In the genomic region with DNA sequence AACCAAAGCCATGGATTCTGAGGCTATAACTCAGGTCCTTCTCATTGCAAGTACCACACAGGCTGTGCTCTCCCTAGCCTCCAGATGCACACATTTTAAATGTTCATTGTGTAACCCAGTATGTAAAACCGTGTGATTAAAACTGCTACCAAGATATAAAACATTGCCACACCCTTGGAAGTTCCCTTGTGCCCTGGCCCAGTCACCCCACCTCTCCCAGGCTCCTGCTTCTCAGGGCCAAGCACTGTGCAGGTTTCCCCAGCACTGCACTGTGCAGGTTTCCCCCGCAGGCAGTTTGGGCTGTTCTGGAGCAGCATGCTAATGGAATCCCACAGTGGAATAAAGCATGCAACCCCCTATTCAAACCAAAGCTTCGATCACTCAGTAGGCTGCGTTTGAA, we compare ENCODE assay signal across 27 mouse cellular contexts. TPM values are rescaled to one million over a fixed set of nuclear protein-coding genes. Genes with fewer than 3 reads are reported as not detected.
DNase-seq lines count a peak whose midpoint lies in the region; ATAC-seq lines count a peak whose summit lies in the region.
"Had no signal": no experiment of that assay in that cellular context is flagged by ENCODE, and none has a peak within 500 bp of the region (broad histone marks: within the 10 kb centered on the region; RNA-seq: fewer than 3 reads in every experiment).

No protein-coding gene starts in this region.

- no peaks in the 10 kb centered on the region for H3K9me3 ChIP-seq in liver, embryonic 13.5 days (replicated peaks)
- H3K9me3 ChIP-seq in liver, embryonic 11.5 days (ENCODE audit: control insufficient read depth, low read length): no peaks in the 10 kb centered on the region
- no peaks in the 10 kb centered on the region for H3K9me3 ChIP-seq in embryonic facial prominence, embryonic 10.5 days
- no peaks in the 10 kb centered on the region for H3K9me3 ChIP-seq in heart, embryonic 11.5 days (replicated peaks; ENCODE audit: control insufficient read depth, low read length)
- H3K9me3 ChIP-seq: embryonic facial prominence, embryonic 13.5 days; forebrain, embryonic 12.5 days; forebrain, embryonic 15.5 days; G1E; heart, embryonic 10.5 days; hindbrain, embryonic 10.5 days; hindbrain, embryonic 13.5 days had no signal

- H3K36me3 ChIP-seq in liver, embryonic 13.5 days: no peaks in the 10 kb centered on the region
- no peaks in the 10 kb centered on the region for H3K36me3 ChIP-seq in liver, embryonic 11.5 days (ENCODE audit: control insufficient read depth, insufficient read depth, low read length)
- no peaks in the 10 kb centered on the region for H3K36me3 ChIP-seq in embryonic facial prominence, embryonic 10.5 days (replicated peaks)
- no peaks in the 10 kb centered on the region for H3K36me3 ChIP-seq in heart, embryonic 11.5 days (ENCODE audit: control insufficient read depth, insufficient read depth, low read length)
- H3K36me3 ChIP-seq: embryonic facial prominence, embryonic 13.5 days; forebrain, embryonic 12.5 days; forebrain, embryonic 15.5 days; G1E; heart, embryonic 10.5 days; hindbrain, embryonic 10.5 days; hindbrain, embryonic 13.5 days had no signal

- ATAC-seq in liver, embryonic 13.5 days (ENCODE audit: low read depth): peak; percentile 52; the same call in 1 of the 2 replicates
- ATAC-seq in liver, embryonic 11.5 days (replicated peaks; ENCODE audit: low FRiP score): no peak
- ATAC-seq in megakaryocyte-erythroid progenitor cell, adult 5-6 weeks (replicated peaks; ENCODE audit: low FRiP score, low TSS enrichment, poor library complexity, severe bottlenecking): peak; percentile 64
- ATAC-seq in heart, embryonic 11.5 days (replicated peaks; ENCODE audit: insufficient number of reproducible peaks, low FRiP score, low TSS enrichment): no peak
- ATAC-seq: forebrain, embryonic 15.5 days; hindbrain, embryonic 16.5 days had no signal

- H3K27me3 ChIP-seq in liver, embryonic 13.5 days: no peaks in the 10 kb centered on the region
- H3K27me3 ChIP-seq in liver, embryonic 11.5 days (replicated peaks; ENCODE audit: control insufficient read depth, insufficient read depth, low read length): no peaks in the 10 kb centered on the region
- H3K27me3 ChIP-seq in embryonic facial prominence, embryonic 10.5 days (replicated peaks; ENCODE audit: low read depth, poor library complexity, severe bottlenecking): no peaks in the 10 kb centered on the region
- no peaks in the 10 kb centered on the region for H3K27me3 ChIP-seq in heart, embryonic 11.5 days (ENCODE audit: control insufficient read depth, insufficient read depth, low read length)
- H3K27me3 ChIP-seq: CH12.LX; embryonic facial prominence, embryonic 13.5 days; forebrain, embryonic 12.5 days; forebrain, embryonic 15.5 days; hindbrain, embryonic 13.5 days had no signal

- H3K4me3 ChIP-seq in liver, embryonic 13.5 days (replicated peaks): no peak overlapping the region
- H3K4me3 ChIP-seq in liver, embryonic 11.5 days (ENCODE audit: low read depth, low read length): no peak overlapping the region
- H3K4me3 ChIP-seq in embryonic facial prominence, embryonic 10.5 days: no peak overlapping the region
- no peak overlapping the region for H3K4me3 ChIP-seq in heart, embryonic 11.5 days (ENCODE audit: low read depth, low read length)
- H3K4me3 ChIP-seq: embryonic facial prominence, embryonic 13.5 days; erythroblast, embryonic 14.5 days; forebrain, embryonic 12.5 days; forebrain, embryonic 15.5 days; heart, adult 2 months; heart, embryonic 10.5 days; hindbrain, embryonic 10.5 days; hindbrain, embryonic 13.5 days had no signal

- no peak overlapping the region for H3K4me2 ChIP-seq in liver, embryonic 13.5 days
- H3K4me2 ChIP-seq in liver, embryonic 11.5 days: no peak overlapping the region
- H3K4me2 ChIP-seq in heart, embryonic 11.5 days: no peak overlapping the region
- H3K4me2 ChIP-seq: embryonic facial prominence, embryonic 13.5 days; forebrain, embryonic 12.5 days; forebrain, embryonic 15.5 days; hindbrain, embryonic 13.5 days had no signal

- no peak for DNase-seq in liver, embryonic 13.5 days
- no peak for DNase-seq in liver, embryonic 11.5 days (ENCODE audit: low spot score)
- no peak for DNase-seq in embryonic facial prominence, embryonic 10.5 days (ENCODE audit: low spot score)
- no peak for DNase-seq in layer of hippocampus, adult 9-11 months
- no peak for DNase-seq in heart, postnatal 4 days
- DNase-seq: adrenal gland, adult 2 months; adrenal gland, postnatal 14 days; B cell, adult 2 months; cerebellum, adult 11 months; cerebellum, adult 2 months; cerebellum, adult 9-11 months; cerebellum, postnatal 25 days; gastrocnemius, postnatal 10 days; gastrocnemius, postnatal 36 days; heart, adult 2 months had no signal

- WGBS in liver, embryonic 13.5 days (ENCODE audit: insufficient replicate concordance): 61% methylated on average over 4 of the region's 4 CpGs
- 76% methylated on average over 4 of the region's 4 CpGs for WGBS in liver, embryonic 11.5 days
- 71% methylated on average over 4 of the region's 4 CpGs for WGBS in embryonic facial prominence, embryonic 10.5 days
- WGBS in heart, embryonic 11.5 days (ENCODE audit: insufficient replicate concordance): 68% methylated on average over 4 of the region's 4 CpGs

- no peak overlapping the region for H3K9ac ChIP-seq in liver, embryonic 13.5 days
- H3K9ac ChIP-seq in liver, embryonic 11.5 days (ENCODE audit: low read depth, low read length): no peak overlapping the region
- H3K9ac ChIP-seq in heart, embryonic 11.5 days (ENCODE audit: low read depth, low read length): no peak overlapping the region
- H3K9ac ChIP-seq: embryonic facial prominence, embryonic 13.5 days; forebrain, embryonic 12.5 days; forebrain, embryonic 15.5 days; hindbrain, embryonic 13.5 days had no signal

- no peak overlapping the region for H3K27ac ChIP-seq in liver, embryonic 13.5 days
- no peak overlapping the region for H3K27ac ChIP-seq in liver, embryonic 11.5 days (ENCODE audit: low read depth, low read length)
- H3K27ac ChIP-seq in embryonic facial prominence, embryonic 10.5 days (replicated peaks): 0 out of 2 replicates have a peak overlapping the region, but pooled peaks have one; percentile 32
- H3K27ac ChIP-seq in heart, embryonic 11.5 days (ENCODE audit: low read depth, low read length): no peak overlapping the region
- H3K27ac ChIP-seq: embryonic facial prominence, embryonic 13.5 days; forebrain, embryonic 12.5 days; forebrain, embryonic 15.5 days; heart, adult 2 months; heart, embryonic 10.5 days; hindbrain, embryonic 10.5 days; hindbrain, embryonic 13.5 days had no signal

- H3K4me1 ChIP-seq in liver, embryonic 13.5 days (replicated peaks): peaks cover 21% of the 10 kb centered on the region
- H3K4me1 ChIP-seq in liver, embryonic 11.5 days (replicated peaks; ENCODE audit: control insufficient read depth, insufficient read depth, low read length): peaks cover 3% of the 10 kb centered on the region
- peaks cover 14% of the 10 kb centered on the region for H3K4me1 ChIP-seq in embryonic facial prominence, embryonic 10.5 days
- no peaks in the 10 kb centered on the region for H3K4me1 ChIP-seq in heart, embryonic 11.5 days (ENCODE audit: control insufficient read depth, insufficient read depth, low read length)
- H3K4me1 ChIP-seq: heart, embryonic 10.5 days had no signal

RNA-seq across cellular contexts. Expression of gene Disp1, which starts 29.3 kb away (rescaled TPM):
- 2.4 and 3.0 TPM in 2 replicates for polyA plus RNA-seq in liver, embryonic 13.5 days (2015; fragmentation: Nextera tagmentation; extraction: Ambion mirVana)
- 7.7 and 7.8 TPM in 2 replicates for polyA plus RNA-seq in liver, embryonic 11.5 days (2014; fragmentation: Nextera tagmentation; extraction: Ambion mirVana)
- 13.5 and 13.6 TPM in 2 replicates for polyA plus RNA-seq in embryonic facial prominence, embryonic 10.5 days (2016; fragmentation: Nextera tagmentation; extraction: Ambion mirVana)
- total RNA-seq in megakaryocyte-erythroid progenitor cell, adult 5-6 weeks (2014; fragmentation: Nextera tagmentation): 5.0 and 10.7 TPM in 2 replicates
- 3.2 and 9.9 TPM in 2 replicates for total RNA-seq in megakaryocyte-erythroid progenitor cell, adult 5-6 weeks (2017)
- 11.8 and 12.6 TPM in 2 replicates for polyA plus RNA-seq in heart, embryonic 11.5 days (2014; fragmentation: Nextera tagmentation; extraction: Ambion mirVana)
- total RNA-seq in heart, postnatal 4 days (2021): 10 to 100 TPM; 10.6 to 11.7 TPM

RNA-seq across cellular contexts. Expression of gene Aida, which starts 45.8 kb away (rescaled TPM):
- 21.3 and 24.5 TPM in 2 replicates for polyA plus RNA-seq in liver, embryonic 13.5 days (2015; fragmentation: Nextera tagmentation; extraction: Ambion mirVana)
- polyA plus RNA-seq in liver, embryonic 11.5 days (2014; fragmentation: Nextera tagmentation; extraction: Ambion mirVana): 17.6 and 21.1 TPM in 2 replicates
- 40.6 and 45.5 TPM in 2 replicates for polyA plus RNA-seq in embryonic facial prominence, embryonic 10.5 days (2016; fragmentation: Nextera tagmentation; extraction: Ambion mirVana)
- 37.6 and 47.9 TPM in 2 replicates for total RNA-seq in megakaryocyte-erythroid progenitor cell, adult 5-6 weeks (2014; fragmentation: Nextera tagmentation)
- 76.2 and 88.4 TPM in 2 replicates for total RNA-seq in megakaryocyte-erythroid progenitor cell, adult 5-6 weeks (2017)
- 16.0 and 21.7 TPM in 2 replicates for polyA plus RNA-seq in heart, embryonic 11.5 days (2014; fragmentation: Nextera tagmentation; extraction: Ambion mirVana)
- 10 to 100 TPM; 40.2 to 41.6 TPM for total RNA-seq in heart, postnatal 4 days (2021)

RNA-seq across cellular contexts. Expression of gene Brox, which starts 46.5 kb away (rescaled TPM):
- polyA plus RNA-seq in liver, embryonic 13.5 days (2015; fragmentation: Nextera tagmentation; extraction: Ambion mirVana): 17.4 and 22.1 TPM in 2 replicates
- polyA plus RNA-seq in liver, embryonic 11.5 days (2014; fragmentation: Nextera tagmentation; extraction: Ambion mirVana): 27.2 and 33.4 TPM in 2 replicates
- polyA plus RNA-seq in embryonic facial prominence, embryonic 10.5 days (2016; fragmentation: Nextera tagmentation; extraction: Ambion mirVana): 34.8 and 35.5 TPM in 2 replicates
- total RNA-seq in megakaryocyte-erythroid progenitor cell, adult 5-6 weeks (2014; fragmentation: Nextera tagmentation): 26.4 and 37.9 TPM in 2 replicates
- total RNA-seq in megakaryocyte-erythroid progenitor cell, adult 5-6 weeks (2017): 35.6 and 40.7 TPM in 2 replicates
- 43.1 and 45.3 TPM in 2 replicates for polyA plus RNA-seq in heart, embryonic 11.5 days (2014; fragmentation: Nextera tagmentation; extraction: Ambion mirVana)
- total RNA-seq in heart, postnatal 4 days (2021): 10 to 100 TPM; 43.8 to 51.6 TPM

Comparison
In these comparisons a context has a peak if more than half of its experiments do, and no peak if none do; other contexts are left out.
1. ATAC-seq: peak in liver, embryonic 13.5 days (single experiment) and megakaryocyte-erythroid progenitor cell, adult 5-6 weeks (single experiment); none in liver, embryonic 11.5 days (single experiment) and heart, embryonic 11.5 days (single experiment).